Comparison of ENCODE assay signal across 8 mouse cellular contexts in genomic region chr8:110721606-110722413, GRCm38 (mm10). TPM values are rescaled to one million over a fixed set of nuclear protein-coding genes. Genes with fewer than 3 reads are reported as not detected.
DNase-seq lines count a peak whose midpoint lies in the region; ATAC-seq and TF ChIP-seq lines count a peak whose summit lies in the region.

No protein-coding gene starts in this region.

- ATAC-seq in forebrain, embryonic 11.5 days (replicated peaks; ENCODE audit: low FRiP score), result peak; percentile 64
- peak; percentile 68 for ATAC-seq in intestine, embryonic 16.5 days

- no peaks in the 10 kb centered on the region for H3K36me3 ChIP-seq in kidney, adult 2 months (ENCODE audit: control insufficient read depth, insufficient read depth, low read length)
- no peaks in the 10 kb centered on the region for H3K36me3 ChIP-seq in forebrain, embryonic 11.5 days (ENCODE audit: control insufficient read depth, insufficient read depth, low read length)
- no peaks in the 10 kb centered on the region for H3K36me3 ChIP-seq in intestine, embryonic 16.5 days (ENCODE audit: control insufficient read depth, insufficient read depth, low read length)

- H3K27ac ChIP-seq in kidney, adult 2 months (ENCODE audit: insufficient read depth, low read depth, low read length), result 0 out of 2 replicates have a peak overlapping the region, but pooled peaks have one; percentile 5
- H3K27ac ChIP-seq in forebrain, embryonic 11.5 days (ENCODE audit: low read depth, low read length), result peak overlapping the region; percentile 60; the same call in 1 of the 2 replicates
- H3K27ac ChIP-seq in intestine, embryonic 16.5 days (ENCODE audit: low read length), result peak overlapping the region; percentile 85

- no peaks in the 10 kb centered on the region for H3K9me3 ChIP-seq in forebrain, embryonic 11.5 days (ENCODE audit: control insufficient read depth, low read length)
- H3K9me3 ChIP-seq in intestine, embryonic 16.5 days (ENCODE audit: control insufficient read depth, low read length), result no peaks in the 10 kb centered on the region

- peak overlapping the region; percentile 83 for H3K9ac ChIP-seq in forebrain, embryonic 11.5 days (ENCODE audit: low read length)
- peak overlapping the region; percentile 88 for H3K9ac ChIP-seq in intestine, embryonic 16.5 days (ENCODE audit: low read depth, low read length)

- H3K4me3 ChIP-seq in kidney, adult 2 months (ENCODE audit: insufficient read depth, low read depth, low read length), result peak overlapping the region; percentile 57
- H3K4me3 ChIP-seq in forebrain, embryonic 11.5 days (ENCODE audit: low read depth, low read length), result peak overlapping the region; percentile 71
- peak overlapping the region; percentile 71 for H3K4me3 ChIP-seq in intestine, embryonic 16.5 days (ENCODE audit: low read length)

- DNase-seq in kidney, adult 2 months, result peak; percentile 38
- DNase-seq in kidney, adult 11 months, result no peak
- DNase-seq in NIH3T3 (ENCODE audit: low read depth), result peak; percentile 49
- DNase-seq in forebrain, embryonic 11.5 days (ENCODE audit: low spot score), result peak; percentile 80
- DNase-seq in lung, postnatal 36 days, result peak; percentile 21
- peak; percentile 47 for DNase-seq in thymus, postnatal 14 days
- DNase-seq in layer of hippocampus, adult 8-10 months (ENCODE audit: low spot score in 2 of 2), result no peak

- no peak for TF ChIP-seq POLR2A in kidney, adult 2 months (IDR thresholded peaks at IDR 0.05; ENCODE audit: low read depth, low read length)

- no peaks in the 10 kb centered on the region for H3K4me1 ChIP-seq in kidney, adult 2 months (ENCODE audit: control insufficient read depth, insufficient read depth, low read length)
- H3K4me1 ChIP-seq in forebrain, embryonic 11.5 days (replicated peaks; ENCODE audit: control insufficient read depth, insufficient read depth, low read length), result peaks cover 25% of the 10 kb centered on the region
- H3K4me1 ChIP-seq in intestine, embryonic 16.5 days (ENCODE audit: control insufficient read depth, insufficient read depth, low read length), result peaks cover 59% of the 10 kb centered on the region

- H3K4me2 ChIP-seq in forebrain, embryonic 11.5 days (ENCODE audit: low read depth, low read length, severe bottlenecking), result peak overlapping the region; percentile 61
- peak overlapping the region; percentile 63 for H3K4me2 ChIP-seq in intestine, embryonic 16.5 days (ENCODE audit: low read depth, low read length)

- no peak for TF ChIP-seq CTCF in kidney, adult 2 months (conservative IDR thresholded peaks at IDR 0.05; ENCODE audit: insufficient read depth, insufficient read length, low read depth, low read length)

- H3K27me3 ChIP-seq in kidney, adult 2 months (replicated peaks; ENCODE audit: control insufficient read depth, insufficient read depth, low read length), result no peaks in the 10 kb centered on the region
- H3K27me3 ChIP-seq in forebrain, embryonic 11.5 days (ENCODE audit: control insufficient read depth, insufficient read depth, low read length), result no peaks in the 10 kb centered on the region
- H3K27me3 ChIP-seq in intestine, embryonic 16.5 days (replicated peaks; ENCODE audit: control insufficient read depth, insufficient read depth, low read length), result no peaks in the 10 kb centered on the region

- WGBS in kidney, adult 2 months, result 4% methylated on average over 55 of the region's 59 CpGs
- WGBS in forebrain, embryonic 11.5 days, result under 1% methylated on average over 56 of the region's 59 CpGs
- under 1% methylated on average over 49 of the region's 59 CpGs for WGBS in intestine, embryonic 16.5 days

RNA-seq across cellular contexts. Expression of gene Mtss1l, which starts 0.5 kb away (rescaled TPM):
- polyA plus RNA-seq in kidney, adult 2 months (2012; rRNA removed), result 23.0 and 25.2 TPM in 2 replicates
- polyA plus RNA-seq in forebrain, embryonic 11.5 days (2014; fragmentation: Nextera tagmentation; extraction: Ambion mirVana), result 15.8 and 17.6 TPM in 2 replicates
- 3.3 and 4.0 TPM in 2 replicates for polyA plus RNA-seq in intestine, embryonic 16.5 days (2015; fragmentation: Nextera tagmentation; extraction: Ambion mirVana)
- total RNA-seq in layer of hippocampus, adult 8-10 months (2022), result 100 to 1,000 TPM; 209 to 246 (median 223) TPM

Comparison
In these comparisons a context has a peak if more than half of its experiments do, and no peak if none do; other contexts are left out.
1. DNase-seq: peak in kidney, adult 2 months (single experiment), NIH3T3 (single experiment), forebrain, embryonic 11.5 days (single experiment), lung, postnatal 36 days (single experiment) and thymus, postnatal 14 days (single experiment); none in kidney, adult 11 months (single experiment) and layer of hippocampus, adult 8-10 months (0 of 2).
2. H3K27ac ChIP-seq: peak in every context shown above with its lines; median percentile 85 in intestine, embryonic 16.5 days; 60 in forebrain, embryonic 11.5 days; 5 in kidney, adult 2 months.
3. Peak in every context shown above with its lines, with median percentiles within 50 percentile points of each other: H3K4me3 ChIP-seq.